Mouse (Mus musculus) gastrocnemius, adult 18-20 months (tissue): ENCODE data around the gene Camta2. TPM values are rescaled to one million over a fixed set of nuclear protein-coding genes. Genes with fewer than 3 reads are reported as not detected.
A peak's percentile ranks its signal among the peaks of the same experiment; 100 is the strongest.

Experiments used
- DNase-seq: peaks from one replicate; pipeline ENCODE4 v3.0.0; 2021; ENCODE audit warnings: low spot score
- microRNA-seq: library from miRNA; unstranded; fragments of <30 nt; microRNA quantifications from one replicate; pipeline ENCODE4 v1.2.0, GENCODE M21; 2021
- total RNA-seq, 2 experiments: library from RNA; stranded (reverse); gene quantifications; 2 replicates each; pipeline ENCODE4 v1.2.3; 2021

Gene Camta2
- total RNA-seq, 2 experiments from 2014 or later = 40.6 TPM

- DNase-seq = peak; percentile 70
Measured at GRCm38 (mm10) chr11:70621972-70622814, 65.7 kb downstream of the Camta2 start.

Small RNA genes within 50 kb of the gene (microRNA-seq; reads per million reads assigned to microRNA genes)
- gene Mir6925 = not detected

Other genes with a start within 250 kb of the Camta2 start
- gene Med11, start 236.2 kb downstream of the Camta2 start, total RNA-seq = 1 to 10 TPM; 4.2 to 4.9 TPM
- under 1 TPM; 0.19 to 0.25 TPM for gene Zmynd15, start 228.7 kb downstream of the Camta2 start, total RNA-seq
- gene Cxcl16, start 228.1 kb downstream of the Camta2 start, total RNA-seq = 1 to 10 TPM in 1 of 2 experiments, under 1 TPM in 1; 0.73 to 1.2 TPM
- gene Tm4sf5, start 182.9 kb downstream of the Camta2 start, total RNA-seq = not detected
- not detected for gene Vmo1, start 173.5 kb downstream of the Camta2 start, total RNA-seq
- gene Gltpd2, start 168.9 kb downstream of the Camta2 start, total RNA-seq = not detected
- gene Psmb6, start 162.7 kb downstream of the Camta2 start, total RNA-seq = 100 to 1,000 TPM; 226 to 241 TPM
- not detected for gene Gm40193, start 155.2 kb downstream of the Camta2 start, total RNA-seq
- 10 to 100 TPM; 12.2 to 17.7 TPM for gene Pld2, start 148.0 kb downstream of the Camta2 start, total RNA-seq
- gene Mink1, start 125.2 kb downstream of the Camta2 start, total RNA-seq = 10 to 100 TPM; 28.8 to 34.1 TPM
- gene 4930544D05Rik, start 72.3 kb downstream of the Camta2 start, total RNA-seq = not detected
- 10 to 100 TPM; 14.7 to 20.6 TPM for gene Chrne, start 68.9 kb downstream of the Camta2 start, total RNA-seq
- under 1 TPM in 1 of 2 experiments, not detected in 1; 0.09 TPM for gene Gp1ba, start 49.0 kb downstream of the Camta2 start, total RNA-seq
- gene Rnf167, start 40.9 kb downstream of the Camta2 start, total RNA-seq = 10 to 100 TPM; 35.3 to 37.2 TPM
- 100 to 1,000 TPM; 292 to 304 TPM for gene Slc25a11, start 40.6 kb downstream of the Camta2 start, total RNA-seq
- gene Pfn1, start 33.5 kb downstream of the Camta2 start, total RNA-seq = 100 to 1,000 TPM; 217 to 233 TPM
- gene Eno3, start 30.9 kb downstream of the Camta2 start, total RNA-seq = 1,000 to 10,000 TPM; 5,616 to 7,081 TPM
- gene Spag7, start 18.7 kb downstream of the Camta2 start, total RNA-seq = 100 to 1,000 TPM in 1 of 2 experiments, 10 to 100 TPM in 1; 83.4 to 103 TPM
- gene Inca1, start 12.1 kb upstream of the Camta2 start, total RNA-seq = 1 to 10 TPM; 4.1 to 6.4 TPM
- 100 to 1,000 TPM; 587 to 632 TPM for gene Kif1c, start 12.4 kb upstream of the Camta2 start, total RNA-seq
- 10 to 100 TPM; 12.0 to 13.0 TPM for gene Zfp3, start 76.1 kb upstream of the Camta2 start, total RNA-seq
- gene Scimp, start 124.5 kb upstream of the Camta2 start, total RNA-seq = not detected
- 10 to 100 TPM; 36.6 to 39.7 TPM for gene Rabep1, start 156.7 kb upstream of the Camta2 start, total RNA-seq